Mouse (Mus musculus) megakaryocyte-erythroid progenitor cell, adult 5 weeks (primary cell): ENCODE measurements around the gene Prl3d2. TPM values are rescaled to one million over a fixed set of nuclear protein-coding genes. Genes with fewer than 3 reads are reported as not detected.

Experiments
- polyA plus RNA-seq: library from polyadenylated mRNA; stranded (reverse); fragments of >175 nt; gene quantifications from 2 replicates; pipeline ENCODE4 v1.2.3, GENCODE M21; 2012

Prl3d2 gene
- not detected in 2 replicates for polyA plus RNA-seq

GRCm38 (mm10) chr13:27121398-27121797, at the start of gene Prl3d2:
Gene Prl3d2, plus strand, starts transcription at chr13:27121698.

GRCm38 (mm10) chr13:27093890-27094289, 27.6 kb upstream of the Prl3d2 start, which contains the start of gene Prl3d1:
Gene Prl3d1, plus strand, starts transcription at chr13:27094190.

GRCm38 (mm10) chr13:27156490-27156889, 35.0 kb downstream of the Prl3d2 start, which contains the start of gene Prl3d3:
Gene Prl3d3, plus strand, starts transcription at chr13:27156790.

Other genes starting within 250 kb of the Prl3d2 start
- not detected in 2 replicates for gene Prl, start 64.1 kb upstream of the Prl3d2 start, polyA plus RNA-seq
- not detected in 2 replicates for gene Prl3d1, start 27.5 kb upstream of the Prl3d2 start, polyA plus RNA-seq
- not detected in 2 replicates for gene Prl3d3, start 35.1 kb downstream of the Prl3d2 start, polyA plus RNA-seq
- gene Prl3c1, start 75.0 kb downstream of the Prl3d2 start, polyA plus RNA-seq, result not detected in 2 replicates
- gene Prl3b1, start 120.1 kb downstream of the Prl3d2 start, polyA plus RNA-seq, result not detected in 2 replicates
- not detected in 2 replicates for gene Prl3a1, start 137.7 kb downstream of the Prl3d2 start, polyA plus RNA-seq
- not detected in 2 replicates for gene Prl6a1, start 190.9 kb downstream of the Prl3d2 start, polyA plus RNA-seq
- not detected in 2 replicates for gene Prl8a2, start 224.0 kb downstream of the Prl3d2 start, polyA plus RNA-seq